Mouse (Mus musculus) cerebellum, adult 2 months (tissue): Measurements from ENCODE around the gene Slc4a4.

ENCODE experiments used
- CTCF ChIP-seq: fragments of 200-500 bp; IDR thresholded peaks from 2 replicates; pipeline ENCODE4 v1.5.1; 2011; ENCODE audit warnings: low read depth, mild to moderate bottlenecking, control low read depth, low read length, moderate library complexity, borderline replicate concordance; ENCODE audit not compliant: insufficient read depth
- POLR2A ChIP-seq: fragments of 200-500 bp; IDR thresholded peaks from 2 replicates; pipeline ENCODE4 v1.6.1; 2011; ENCODE audit warnings: low read length, control low read depth, borderline replicate concordance; ENCODE audit not compliant: insufficient read depth

GRCm38 (mm10) chr5:89051577-89051976, 165.0 kb downstream of the Slc4a4 start:
- TF ChIP-seq CTCF (no peak), POLR2A (no peak)
